Mouse (Mus musculus): ENCODE results near the gene Ephb2. TPM values are rescaled to one million over a fixed set of nuclear protein-coding genes. Genes with fewer than 3 reads are reported as not detected.
A peak's percentile ranks its signal among the peaks of the same experiment; 100 is the strongest.

Ephb2 gene
- total RNA-seq, 2 experiments from 2014 or later, result 4.6 to 5.4 TPM

DNA sequence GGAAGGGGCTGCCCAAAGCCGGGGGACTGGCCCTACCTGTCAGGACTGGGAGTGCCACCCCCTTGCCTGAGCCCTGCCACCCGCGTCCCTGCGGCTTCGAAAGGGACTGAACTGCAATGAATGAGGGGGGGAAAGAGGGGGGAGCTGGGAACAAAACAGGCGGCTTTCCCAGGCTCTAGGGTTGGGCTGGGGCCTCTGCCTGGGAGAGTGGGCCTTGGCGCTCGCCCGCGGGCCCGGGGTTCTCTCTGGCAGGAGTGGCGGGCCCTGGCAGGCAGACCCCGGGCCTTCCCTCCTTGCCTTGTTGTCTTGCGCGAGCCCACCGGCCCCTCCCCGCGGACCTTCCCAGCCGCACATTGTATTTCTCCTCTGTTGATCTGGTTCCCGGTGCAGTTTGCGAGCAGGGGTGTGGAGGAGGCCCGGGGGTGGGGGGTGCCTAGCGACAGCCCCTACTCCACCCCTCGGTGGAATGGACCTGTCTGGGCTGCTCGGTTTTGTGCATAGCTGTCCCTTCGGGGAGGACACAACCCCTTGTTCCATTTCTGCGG is 671 bp upstream of the Ephb2 start:
- DNase-seq, result no peak

DNA sequence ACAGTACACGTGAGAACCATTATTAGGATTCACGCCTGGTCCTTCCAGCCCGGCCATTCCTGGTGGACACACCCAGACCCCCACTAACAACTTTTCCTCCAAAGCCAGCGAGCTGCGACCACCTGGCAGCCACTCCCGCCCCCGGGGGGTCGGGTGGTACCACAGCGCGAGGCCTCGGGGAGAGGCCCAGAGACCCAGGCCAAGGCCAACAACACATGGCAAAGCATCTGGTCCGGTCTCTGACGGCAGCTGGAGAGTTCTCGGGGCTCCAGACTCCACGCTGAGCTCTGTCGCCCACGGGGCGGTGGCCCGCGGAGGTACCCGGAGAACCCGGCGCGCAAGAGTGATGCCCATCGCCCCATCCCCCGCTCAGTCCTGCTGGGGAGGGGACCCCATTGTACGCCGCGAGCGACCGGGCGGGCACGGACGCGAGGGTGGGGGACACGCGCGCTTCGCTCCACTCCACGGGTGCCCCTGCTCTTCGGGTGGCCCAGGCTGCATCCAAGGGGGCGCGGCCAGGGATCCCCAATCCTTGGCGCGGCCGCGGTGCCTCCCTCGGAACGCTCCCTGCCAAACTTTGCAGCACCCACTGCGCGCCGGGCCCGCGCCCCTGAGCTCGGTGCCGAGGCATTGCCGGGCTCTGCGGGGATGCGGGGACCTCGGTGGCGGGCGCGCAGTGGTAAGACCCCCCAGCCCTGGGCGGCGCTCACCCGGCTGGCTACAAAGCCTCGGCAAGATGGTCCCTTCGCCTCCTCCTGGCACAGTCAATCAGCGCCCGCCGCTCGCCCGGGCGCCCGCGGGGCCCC is 770 bp downstream of the Ephb2 start:
- DNase-seq, result peak; percentile 39

DNA sequence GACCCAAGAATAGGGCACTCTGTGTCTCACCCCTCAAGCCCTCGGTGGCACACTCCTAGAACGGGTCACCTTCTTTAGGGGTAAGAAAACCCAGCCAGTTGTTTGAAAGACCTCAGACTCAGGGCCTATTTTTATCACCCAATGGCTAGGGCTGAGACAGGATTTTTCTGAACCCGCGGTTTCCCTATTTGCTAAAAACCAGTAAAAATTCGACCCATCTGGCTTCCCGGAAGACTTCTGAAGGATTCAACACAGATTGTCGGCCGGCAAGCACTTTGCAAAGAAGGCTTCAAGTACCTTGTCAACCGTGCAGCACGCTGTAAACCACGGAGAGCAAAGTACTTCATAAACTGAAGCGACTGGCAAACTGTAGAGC is 1.4 kb downstream of the Ephb2 start:
- DNase-seq, result no peak

DNA sequence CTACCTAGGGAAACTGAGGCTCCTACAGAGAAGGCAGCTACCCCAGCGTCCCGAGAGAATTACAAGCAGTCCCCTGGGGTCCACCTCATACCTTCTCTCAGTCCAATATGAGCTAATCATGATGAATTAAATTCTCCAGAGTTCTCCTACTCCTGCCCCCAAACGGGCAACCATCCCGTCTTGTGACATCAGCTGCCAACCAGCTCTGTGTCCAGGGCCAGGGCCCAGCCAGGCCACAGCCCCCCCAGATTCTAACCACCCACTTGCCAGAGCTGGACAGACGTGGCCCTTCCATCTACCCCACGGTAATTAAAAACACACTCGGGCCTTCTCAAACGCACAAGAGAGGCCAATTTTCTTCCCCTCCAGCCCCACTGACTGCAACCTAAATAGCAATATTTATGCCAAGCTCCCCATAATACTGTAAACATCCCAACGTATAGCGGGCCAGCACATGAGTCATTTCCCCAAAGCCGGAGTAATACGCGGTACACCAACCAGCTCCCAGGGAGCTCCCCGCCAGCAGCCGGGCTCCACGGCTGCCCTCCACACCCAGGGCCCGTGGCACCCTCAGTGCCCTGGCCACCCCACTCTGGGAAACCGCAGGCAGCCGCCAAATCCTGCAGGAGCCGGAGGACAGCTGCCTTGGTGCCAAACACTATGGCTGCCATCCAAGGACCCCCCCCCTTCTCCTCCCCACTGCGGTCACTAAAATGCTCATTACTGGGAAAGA is 2.0 kb downstream of the Ephb2 start:
- DNase-seq, result no peak

- DNase-seq, result no peak
Observed at GRCm38 (mm10) chr4:136832559-136833232, 3.1 kb downstream of the Ephb2 start.

DNA sequence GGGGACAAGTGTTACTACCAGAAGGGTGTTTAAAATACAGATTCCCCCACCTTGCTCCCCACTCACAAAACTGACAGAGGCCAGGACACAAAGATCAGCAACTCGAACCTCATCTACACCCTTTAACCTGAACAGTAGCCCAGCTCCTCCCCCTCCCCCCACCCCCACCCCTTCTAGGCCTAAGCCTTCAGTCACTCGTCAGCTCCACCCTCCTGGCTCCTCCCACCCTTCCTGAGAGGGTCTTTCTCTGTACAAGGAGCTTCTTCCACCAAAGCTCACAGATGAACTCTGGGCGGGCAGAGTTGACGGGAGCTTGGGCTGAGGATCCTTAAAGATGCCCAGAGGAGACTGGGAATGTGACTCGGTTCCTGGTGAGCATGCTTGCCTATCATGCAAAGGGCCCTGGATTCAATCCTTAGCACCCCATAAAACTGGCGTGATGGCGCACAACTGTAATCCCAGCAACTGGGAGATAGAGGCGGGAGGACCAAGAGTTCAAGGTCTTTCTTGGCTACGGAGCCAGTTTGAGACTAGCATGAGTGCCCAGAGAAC is 5.4 kb downstream of the Ephb2 start:
- DNase-seq, result no peak

DNA sequence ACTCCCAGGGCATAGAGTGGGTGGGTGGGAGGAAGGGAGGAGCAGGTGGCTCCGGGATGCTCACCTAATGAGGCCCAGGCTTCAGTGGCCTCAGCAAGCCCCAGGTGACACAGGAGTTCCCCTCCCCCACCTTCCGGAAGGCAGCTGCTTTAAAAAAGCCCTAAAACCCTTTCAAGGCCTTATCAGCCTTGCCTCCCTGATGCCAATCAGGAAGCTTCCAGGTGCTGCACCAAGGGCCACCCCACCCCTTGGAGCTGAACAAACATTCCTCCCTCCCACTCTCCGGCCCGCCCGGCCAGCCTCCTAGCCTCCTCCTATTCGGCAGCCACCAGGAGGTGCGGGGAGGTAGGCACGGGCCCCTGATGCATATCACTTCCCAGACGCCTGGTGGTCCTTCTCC is 6.0 kb downstream of the Ephb2 start:
- no peak for DNase-seq

DNA sequence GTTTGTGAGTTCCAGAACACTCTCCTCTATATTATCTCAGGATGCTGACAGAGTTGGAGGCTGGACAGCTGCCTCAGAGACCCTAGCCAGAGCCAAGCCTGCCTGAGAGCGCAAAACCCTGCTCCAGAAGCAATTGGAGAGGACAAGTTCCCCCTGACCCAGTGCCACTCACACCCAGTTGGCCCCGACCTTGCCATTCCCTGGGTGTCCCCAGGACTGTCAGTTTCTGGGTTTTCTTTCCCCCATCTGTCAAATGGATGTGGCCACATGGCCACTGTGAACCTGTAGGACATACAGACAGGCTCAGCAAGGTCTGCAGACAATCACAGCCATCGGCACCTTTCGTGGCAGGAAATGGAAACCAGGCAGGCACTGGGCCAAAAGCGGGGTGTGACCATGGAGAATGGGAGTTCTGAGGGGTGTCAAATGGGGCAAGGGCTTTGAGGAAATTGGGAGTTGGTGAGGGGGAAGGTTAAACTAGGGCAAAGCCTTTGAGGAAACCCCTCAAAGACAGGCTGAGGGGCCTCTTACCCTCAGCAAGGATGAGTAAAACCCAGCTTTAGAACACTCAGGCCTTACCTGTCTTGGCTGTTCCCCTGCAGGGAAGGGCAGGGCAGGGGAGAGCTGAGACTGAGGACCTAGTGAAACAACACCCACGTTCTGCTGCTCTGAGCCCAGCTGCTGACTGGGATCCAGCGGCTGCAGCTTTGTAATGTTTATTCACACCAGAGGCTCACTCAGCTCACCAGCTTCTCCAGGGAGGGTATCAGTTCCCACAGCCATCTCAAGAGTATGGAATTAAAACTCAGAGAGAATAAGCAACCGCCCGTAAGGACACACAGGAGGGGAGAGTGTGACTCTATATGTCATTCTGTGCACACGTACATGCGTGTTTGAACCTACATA is 6.9 kb downstream of the Ephb2 start:
- DNase-seq, result no peak

- DNase-seq, result no peak
Observed at GRCm38 (mm10) chr4:136824935-136825552, 10.7 kb downstream of the Ephb2 start.

GRCm38 (mm10) chr4:136820069-136820522 is 15.7 kb downstream of the Ephb2 start:
- no peak for DNase-seq

DNA sequence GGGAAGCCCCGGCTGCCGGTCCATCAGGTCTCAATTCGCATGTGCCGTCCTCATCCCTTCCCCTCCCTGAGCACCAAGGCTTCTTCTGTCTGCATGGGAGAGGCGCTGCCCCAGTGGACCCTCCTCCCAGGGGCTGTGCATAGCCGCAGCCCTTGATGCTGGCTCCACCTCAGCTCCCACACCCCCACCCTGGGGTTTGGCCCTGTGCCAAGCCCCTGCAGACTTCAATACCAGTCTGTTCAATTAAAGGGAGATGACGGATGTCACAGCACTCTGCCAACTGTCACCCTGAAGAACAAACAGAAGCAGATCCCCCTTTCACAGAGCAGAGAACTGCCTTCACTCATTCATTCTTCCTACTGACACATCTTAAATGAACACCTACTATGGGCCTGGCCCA is 19.1 kb downstream of the Ephb2 start:
- DNase-seq, result no peak

- no peak for DNase-seq
Observed at GRCm38 (mm10) chr4:136815364-136815763, 20.4 kb downstream of the Ephb2 start.

DNA sequence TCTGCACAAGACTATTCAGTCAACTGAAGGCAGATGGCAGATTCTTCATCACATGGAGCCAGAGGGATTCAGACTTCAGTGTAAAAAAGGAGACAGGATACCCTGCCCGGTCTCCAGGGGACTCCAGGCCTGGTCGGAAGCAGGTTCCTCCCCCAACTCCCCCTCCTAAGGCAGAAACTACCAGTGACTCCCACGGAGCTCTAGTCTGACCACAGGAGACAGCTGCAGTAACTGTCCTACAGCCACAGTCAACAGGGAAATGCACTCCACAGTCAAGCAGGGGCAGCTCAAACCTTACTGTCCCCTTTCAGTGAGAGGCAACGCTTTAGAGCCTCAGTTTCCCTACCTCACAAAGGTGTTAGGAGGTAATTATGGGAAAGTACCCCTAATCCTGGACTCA is 23.2 kb downstream of the Ephb2 start:
- no peak for DNase-seq

- DNase-seq, result no peak
Observed at GRCm38 (mm10) chr4:136811596-136811995, 24.2 kb downstream of the Ephb2 start.

- DNase-seq, result no peak
Observed at GRCm38 (mm10) chr4:136808478-136808877, 27.3 kb downstream of the Ephb2 start.

GRCm38 (mm10) chr4:136807448-136808009 is 28.3 kb downstream of the Ephb2 start:
- no peak for DNase-seq

- DNase-seq, result no peak
Observed at GRCm38 (mm10) chr4:136806254-136806653, 29.5 kb downstream of the Ephb2 start.

GRCm38 (mm10) chr4:136804343-136804742 is 31.4 kb downstream of the Ephb2 start:
- no peak for DNase-seq

DNA sequence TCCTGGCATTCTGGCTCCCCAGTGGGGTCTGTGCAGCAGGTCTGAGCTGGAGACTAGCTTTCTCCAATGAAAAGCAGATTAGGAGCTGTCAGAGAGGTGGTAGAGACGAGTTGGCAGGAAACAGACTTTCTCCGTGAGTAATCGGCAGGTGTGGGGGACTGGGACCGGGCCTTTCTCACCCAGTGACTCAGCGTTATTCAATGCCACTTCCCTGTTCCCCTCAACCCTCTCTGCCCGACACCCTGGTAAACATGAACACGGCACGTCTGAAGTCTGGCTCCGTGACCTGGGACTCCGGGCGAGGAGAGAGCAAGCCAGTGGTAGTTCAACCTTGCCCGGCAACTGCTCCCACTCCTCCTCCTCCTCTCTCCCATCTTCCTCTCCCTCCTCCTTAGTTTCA is 33.3 kb downstream of the Ephb2 start:
- DNase-seq, result no peak

- DNase-seq, result no peak
Observed at GRCm38 (mm10) chr4:136801944-136802343, 33.8 kb downstream of the Ephb2 start.

GRCm38 (mm10) chr4:136801463-136801862 is 34.3 kb downstream of the Ephb2 start:
- no peak for DNase-seq
